Mouse (Mus musculus): ENCODE measurements around the gene Dynlrb2. TPM values are rescaled to one million over a fixed set of nuclear protein-coding genes. Genes with fewer than 3 reads are reported as not detected.

The Dynlrb2 gene
- polyA plus RNA-seq, 1 experiment from 2014 or later: not detected

DNA sequence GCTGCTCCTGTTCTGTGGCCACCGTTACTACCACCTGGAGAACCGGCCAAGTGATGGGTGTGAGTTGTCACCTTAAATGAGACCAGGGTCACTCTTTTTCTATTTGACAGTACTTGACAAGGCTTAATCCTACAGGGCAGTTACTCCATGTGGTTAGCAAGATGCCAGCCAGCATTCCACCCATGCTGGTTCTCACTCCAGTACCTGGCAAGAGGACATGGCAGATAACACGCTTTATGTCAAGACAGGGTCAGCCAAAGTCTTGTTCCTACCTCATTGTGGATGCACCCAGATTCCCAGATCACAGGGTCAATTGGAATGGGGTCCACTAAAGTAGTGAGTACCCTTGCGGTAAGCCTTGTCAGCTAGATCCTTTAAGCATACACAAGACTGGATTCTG lies 16.4 kb downstream of the Dynlrb2 start:
- WGBS (ENCODE audit: missing documents): 97% methylated on average over 4 of the region's 4 CpGs
- H3K27ac ChIP-seq: no peak overlapping the region
- no peaks in the 10 kb centered on the region for H3K36me3 ChIP-seq (ENCODE audit: inconsistent target)
- no peaks in the 10 kb centered on the region for H3K79me2 ChIP-seq (ENCODE audit: inconsistent target)
- H3K4me3 ChIP-seq (ENCODE audit: inconsistent target): no peak overlapping the region

DNA sequence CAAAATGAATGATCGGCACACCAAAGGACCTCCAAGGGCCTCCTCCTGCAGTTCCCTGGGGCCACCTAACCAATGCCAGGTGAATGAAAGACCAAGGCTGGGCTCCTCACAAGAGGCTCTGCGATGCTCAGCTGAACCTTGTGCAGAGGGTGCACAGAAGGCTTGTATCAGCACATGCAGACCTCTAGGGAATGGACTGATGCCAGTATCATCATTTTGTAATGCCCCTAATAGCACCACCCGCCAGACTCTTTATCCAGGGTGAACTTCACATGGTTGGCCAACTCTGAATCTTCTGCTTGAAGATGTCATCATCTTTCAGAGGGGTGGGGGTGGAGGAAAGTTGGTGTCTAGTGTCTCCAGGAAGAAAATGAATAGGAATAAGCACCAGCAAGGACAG lies 16.9 kb downstream of the Dynlrb2 start:
- H3K79me2 ChIP-seq (ENCODE audit: inconsistent target): no peaks in the 10 kb centered on the region
- no peak overlapping the region for H3K4me3 ChIP-seq (ENCODE audit: inconsistent target)
- no peak overlapping the region for H3K27ac ChIP-seq
- H3K36me3 ChIP-seq (ENCODE audit: inconsistent target): no peaks in the 10 kb centered on the region
- WGBS (ENCODE audit: missing documents): 80% methylated on average over 3 of the region's 3 CpGs

DNA sequence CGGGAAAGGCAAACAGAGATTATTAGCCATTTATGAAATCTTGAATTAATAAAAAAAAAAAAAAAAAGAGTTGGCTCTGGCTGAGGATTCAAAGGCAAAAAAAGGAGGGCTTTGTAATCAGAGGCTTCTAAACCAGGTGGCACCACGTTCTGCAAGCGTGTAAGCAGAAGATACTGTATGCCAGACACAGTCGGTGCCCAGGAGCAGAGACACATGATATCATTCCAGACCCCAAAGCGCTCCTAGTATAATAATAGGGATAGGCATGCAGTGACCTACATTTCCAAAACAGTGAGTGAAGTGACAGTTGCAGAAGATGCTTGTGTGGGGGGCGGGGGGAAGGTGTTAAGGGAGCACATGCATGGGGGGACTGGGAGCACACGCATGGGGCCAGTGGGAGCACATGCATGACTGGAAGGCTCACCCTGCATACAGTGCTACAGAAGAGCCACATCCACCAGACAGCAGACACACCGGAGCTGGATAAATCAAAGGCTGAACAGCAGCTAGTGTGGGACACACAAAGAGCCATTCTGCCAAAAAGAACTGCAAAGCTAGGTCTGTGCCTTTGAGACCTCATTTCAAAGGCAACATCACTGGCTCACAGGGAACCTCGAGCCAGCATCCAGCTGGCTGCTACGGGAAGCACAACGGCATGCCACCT lies 17.5 kb downstream of the Dynlrb2 start:
- WGBS (ENCODE audit: missing documents): 91% methylated on average over 9 of the region's 11 CpGs
- H3K4me3 ChIP-seq (ENCODE audit: inconsistent target): no peak overlapping the region
- H3K79me2 ChIP-seq (ENCODE audit: inconsistent target): no peaks in the 10 kb centered on the region
- no peaks in the 10 kb centered on the region for H3K36me3 ChIP-seq (ENCODE audit: inconsistent target)
- no peak overlapping the region for H3K27ac ChIP-seq

DNA sequence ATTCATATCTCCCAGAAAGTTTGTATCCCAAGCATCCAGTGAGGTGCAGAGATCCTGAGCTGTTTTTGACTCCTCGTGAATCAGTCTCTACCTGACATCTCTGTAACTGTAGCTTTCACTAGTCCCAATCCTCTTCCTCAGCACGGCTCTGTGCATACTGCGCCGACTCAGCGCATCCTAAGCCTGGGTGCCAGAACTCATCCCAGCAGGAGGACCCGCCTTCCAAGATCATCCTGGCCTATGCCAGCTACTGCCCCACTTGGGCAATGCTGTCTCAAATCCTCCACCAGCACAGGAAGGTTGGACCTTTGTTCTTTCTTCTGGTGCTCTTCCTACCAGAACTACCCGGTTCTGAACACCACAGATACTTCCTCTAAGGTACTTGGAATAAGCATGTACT lies 20.1 kb downstream of the Dynlrb2 start:
- H3K27ac ChIP-seq: no peak overlapping the region
- H3K36me3 ChIP-seq (ENCODE audit: inconsistent target): no peaks in the 10 kb centered on the region
- no peak overlapping the region for H3K4me3 ChIP-seq (ENCODE audit: inconsistent target)
- 92% methylated on average over 7 of the region's 7 CpGs for WGBS (ENCODE audit: missing documents)
- no peaks in the 10 kb centered on the region for H3K79me2 ChIP-seq (ENCODE audit: inconsistent target)

DNA sequence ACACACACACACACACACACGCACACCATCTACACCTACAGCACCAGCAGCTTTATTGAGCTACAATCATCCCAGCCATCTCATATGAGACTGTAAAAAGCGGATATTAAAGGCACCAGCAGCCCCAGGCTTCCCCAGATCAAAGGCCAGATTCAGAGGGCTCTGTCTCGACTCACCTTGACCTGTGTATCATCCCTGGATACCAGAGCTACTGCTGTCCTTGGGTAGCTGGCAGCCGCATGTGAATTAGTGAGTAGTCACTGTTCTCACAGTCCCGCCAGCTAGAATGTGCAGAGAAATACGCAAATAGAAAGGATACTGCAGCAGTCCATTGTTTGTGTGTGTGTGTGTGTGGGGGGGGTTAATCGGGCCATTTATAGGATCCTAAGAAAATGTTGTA lies 24.0 kb downstream of the Dynlrb2 start:
- H3K36me3 ChIP-seq (ENCODE audit: inconsistent target): no peaks in the 10 kb centered on the region
- H3K79me2 ChIP-seq (ENCODE audit: inconsistent target): no peaks in the 10 kb centered on the region
- H3K27ac ChIP-seq: no peak overlapping the region
- WGBS (ENCODE audit: missing documents): 84% methylated on average over 5 of the region's 7 CpGs
- H3K4me3 ChIP-seq (ENCODE audit: inconsistent target): no peak overlapping the region

DNA sequence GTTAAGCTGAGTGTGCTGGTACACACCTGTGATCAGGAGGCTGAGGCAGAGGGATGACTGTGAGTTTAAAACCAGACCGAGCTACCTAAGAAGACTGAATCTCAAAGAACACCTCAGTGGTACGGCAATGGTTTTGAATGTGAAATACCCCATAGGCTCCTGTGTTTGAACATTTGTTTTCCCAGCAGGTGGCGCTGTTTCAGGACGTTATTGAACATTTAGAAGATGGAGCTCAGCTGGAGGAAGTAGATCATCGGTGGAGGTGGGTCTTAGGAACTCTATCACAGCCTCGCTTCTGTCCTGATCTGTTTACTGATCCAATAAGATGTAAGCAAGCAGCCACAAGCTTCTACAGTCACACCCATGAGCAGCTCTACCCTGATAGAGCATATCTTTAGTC lies 28.3 kb downstream of the Dynlrb2 start:
- H3K36me3 ChIP-seq (ENCODE audit: inconsistent target): no peaks in the 10 kb centered on the region
- WGBS (ENCODE audit: missing documents): 72% methylated on average over 6 of the region's 6 CpGs
- H3K27ac ChIP-seq: no peak overlapping the region
- no peaks in the 10 kb centered on the region for H3K79me2 ChIP-seq (ENCODE audit: inconsistent target)
- no peak overlapping the region for H3K4me3 ChIP-seq (ENCODE audit: inconsistent target)

DNA sequence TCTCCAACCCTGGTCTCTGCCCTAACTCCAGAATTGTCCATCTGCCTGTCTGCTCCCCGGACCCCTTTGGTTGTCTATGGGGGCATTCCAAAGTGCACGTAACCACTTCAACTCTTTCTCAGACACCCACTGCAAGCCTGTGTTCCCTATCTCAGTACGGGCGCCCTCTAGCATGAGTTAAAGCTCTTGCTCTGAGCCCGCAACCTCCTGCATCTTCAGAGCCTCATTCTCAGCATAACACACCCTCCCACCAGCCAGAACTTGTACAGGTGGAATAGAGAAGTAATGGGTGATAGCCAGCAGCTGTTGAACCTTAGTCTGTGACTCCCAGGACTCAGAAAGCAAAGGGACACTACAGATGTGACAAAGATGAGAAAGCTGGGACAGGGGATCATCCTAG lies 32.0 kb downstream of the Dynlrb2 start:
- WGBS (ENCODE audit: missing documents): 78% methylated on average over 5 of the region's 5 CpGs
- Histone ChIP-seq H3K36me3 (ENCODE audit: inconsistent target) (no peaks in the 10 kb centered on the region), H3K4me3 (ENCODE audit: inconsistent target) (no peak overlapping the region), H3K79me2 (ENCODE audit: inconsistent target) (no peaks in the 10 kb centered on the region), H3K27ac (no peak overlapping the region)

DNA sequence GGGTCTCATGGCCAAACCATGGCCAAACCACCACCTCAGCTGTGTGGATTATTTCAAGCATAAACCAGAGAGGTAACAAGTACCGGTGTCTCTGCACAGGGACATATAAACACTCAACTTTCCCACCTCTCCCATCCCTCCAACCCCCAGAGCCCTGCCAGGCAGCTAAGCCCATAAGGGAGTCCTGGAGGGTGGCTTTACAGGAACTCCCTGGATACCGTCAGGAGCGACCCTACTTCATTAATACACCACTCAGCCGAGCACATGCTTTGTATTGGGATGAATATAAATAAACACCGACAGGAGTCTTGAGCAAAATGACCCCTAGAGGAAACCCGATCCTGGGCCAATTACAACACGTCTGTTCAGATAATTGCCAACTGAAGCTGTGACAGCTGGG lies 34.0 kb downstream of the Dynlrb2 start:
- Histone ChIP-seq H3K27ac (no peak overlapping the region), H3K79me2 (ENCODE audit: inconsistent target) (no peaks in the 10 kb centered on the region), H3K4me3 (ENCODE audit: inconsistent target) (no peak overlapping the region), H3K36me3 (ENCODE audit: inconsistent target) (no peaks in the 10 kb centered on the region)
- WGBS (ENCODE audit: missing documents): 64% methylated on average over 7 of the region's 7 CpGs

DNA sequence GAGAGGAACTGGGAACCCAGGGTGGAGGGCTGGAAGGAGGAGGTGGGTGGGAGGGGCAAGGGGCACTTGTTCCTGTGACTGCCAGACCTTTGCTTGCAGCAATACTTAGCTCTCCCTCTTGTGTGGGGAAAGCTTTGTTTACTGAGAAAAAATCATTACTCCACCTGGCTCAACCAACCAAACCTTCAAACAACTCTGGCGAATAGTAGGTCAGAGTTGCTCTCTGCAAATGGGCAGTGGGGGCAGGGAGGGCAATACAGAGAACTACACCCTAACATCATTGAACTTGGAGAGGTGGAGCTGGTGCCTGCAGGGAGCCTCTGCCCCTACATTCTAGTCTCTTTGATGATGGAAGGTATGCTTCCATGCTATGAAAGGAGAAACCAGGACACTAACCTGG lies 35.4 kb downstream of the Dynlrb2 start:
- Histone ChIP-seq H3K27ac (no peak overlapping the region), H3K36me3 (ENCODE audit: inconsistent target) (no peaks in the 10 kb centered on the region), H3K79me2 (ENCODE audit: inconsistent target) (no peaks in the 10 kb centered on the region), H3K4me3 (ENCODE audit: inconsistent target) (no peak overlapping the region)
- 100% methylated on average over 1 of the region's 1 CpGs for WGBS (ENCODE audit: missing documents)

DNA sequence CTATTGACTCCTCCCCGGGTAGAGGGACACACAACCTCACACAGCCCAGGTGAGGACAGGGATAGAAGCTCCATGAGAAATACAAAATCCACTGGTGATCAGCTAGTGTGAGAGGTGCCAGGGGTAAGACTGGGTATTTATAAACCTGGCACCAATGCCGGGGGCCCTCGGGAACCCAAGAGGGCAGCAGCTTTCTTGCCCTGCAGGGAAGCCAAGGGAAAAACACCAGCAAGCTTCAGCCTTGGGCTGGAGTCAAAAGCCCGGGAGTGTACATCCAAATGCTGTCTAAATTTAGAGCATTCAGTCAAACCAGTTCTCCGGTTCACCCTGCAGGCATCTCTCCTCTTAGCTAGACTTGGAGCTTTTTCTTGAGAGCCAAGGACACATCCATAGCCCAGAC lies 38.1 kb downstream of the Dynlrb2 start:
- Histone ChIP-seq H3K4me3 (ENCODE audit: inconsistent target) (no peak overlapping the region), H3K36me3 (ENCODE audit: inconsistent target) (no peaks in the 10 kb centered on the region), H3K27ac (no peak overlapping the region), H3K79me2 (ENCODE audit: inconsistent target) (no peaks in the 10 kb centered on the region)
- 85% methylated on average over 5 of the region's 5 CpGs for WGBS (ENCODE audit: missing documents)

DNA sequence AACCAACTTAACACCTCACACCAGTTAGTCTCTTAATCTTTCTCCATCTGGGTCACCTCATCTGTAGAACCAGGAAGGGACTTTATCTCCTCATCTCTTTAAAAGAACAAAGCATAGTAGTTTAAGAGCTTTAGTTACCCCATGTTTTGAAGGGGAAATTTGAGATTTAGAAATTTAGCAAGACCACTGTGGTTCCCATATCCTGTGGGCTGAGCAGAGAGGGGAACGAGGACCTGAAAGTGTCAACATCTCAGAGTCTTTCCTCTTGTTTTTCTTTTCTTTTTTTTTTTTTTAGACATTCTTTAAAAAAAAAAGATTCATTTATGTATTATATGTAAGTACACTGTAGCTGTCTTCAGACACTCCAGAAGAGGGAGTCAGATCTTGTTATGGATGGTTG lies 38.6 kb downstream of the Dynlrb2 start:
- Histone ChIP-seq H3K4me3 (ENCODE audit: inconsistent target) (no peak overlapping the region), H3K79me2 (ENCODE audit: inconsistent target) (no peaks in the 10 kb centered on the region), H3K36me3 (ENCODE audit: inconsistent target) (no peaks in the 10 kb centered on the region), H3K27ac (no peak overlapping the region)
- WGBS (ENCODE audit: missing documents): no CpG with 5 or more reads among the region's 1 CpGs

DNA sequence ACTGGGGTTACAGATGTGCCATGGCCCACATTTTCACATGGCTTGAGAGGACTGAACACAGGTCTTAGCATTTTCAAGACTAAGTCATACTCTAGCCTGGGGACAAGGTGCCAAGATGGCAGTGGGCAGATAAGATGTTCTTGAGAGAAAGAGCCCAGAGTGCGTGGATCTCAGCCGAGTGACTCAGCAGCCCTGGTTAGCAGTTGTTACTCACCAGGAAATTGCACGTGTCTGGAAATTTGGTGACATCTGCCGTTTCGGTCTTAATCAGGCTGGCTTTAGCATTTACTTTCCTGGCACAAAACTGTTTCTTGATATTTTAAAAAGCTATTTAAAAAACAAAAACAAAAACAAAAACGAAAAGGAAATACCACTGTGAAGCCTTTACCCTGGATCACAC lies 47.5 kb downstream of the Dynlrb2 start:
- H3K36me3 ChIP-seq (ENCODE audit: inconsistent target): no peaks in the 10 kb centered on the region
- H3K27ac ChIP-seq: peak overlapping the region; percentile 61
- H3K4me3 ChIP-seq (ENCODE audit: inconsistent target): no peak overlapping the region
- H3K79me2 ChIP-seq (ENCODE audit: inconsistent target): no peaks in the 10 kb centered on the region
- WGBS (ENCODE audit: missing documents): 30% methylated on average over 6 of the region's 6 CpGs

DNA sequence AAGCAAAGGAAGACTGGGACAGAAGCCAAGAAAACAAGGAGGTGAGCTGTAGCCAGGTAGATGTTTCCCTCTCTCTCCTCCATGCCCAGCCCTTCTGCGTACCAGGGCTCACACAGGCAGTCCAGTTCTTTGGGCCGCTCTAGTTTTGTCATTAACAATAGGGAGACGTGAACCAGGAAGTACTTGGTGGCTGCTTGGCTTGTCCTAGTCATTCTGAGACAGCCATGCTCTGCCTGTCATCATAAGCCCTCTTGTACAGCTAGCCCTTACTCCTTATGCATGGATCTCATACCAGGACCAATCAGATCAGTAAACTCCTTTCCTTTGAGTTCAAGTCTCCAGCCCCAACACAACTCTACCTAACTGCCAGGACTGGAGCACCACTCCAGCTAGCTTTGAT lies 48.0 kb downstream of the Dynlrb2 start:
- H3K27ac ChIP-seq: peak overlapping the region; percentile 61

More for the DNA sequence above, 48.0 kb downstream of the Dynlrb2 start:
- no peaks in the 10 kb centered on the region for H3K79me2 ChIP-seq (ENCODE audit: inconsistent target)
- no peak overlapping the region for H3K4me3 ChIP-seq (ENCODE audit: inconsistent target)
- 65% methylated on average over 3 of the region's 3 CpGs for WGBS (ENCODE audit: missing documents)
- no peaks in the 10 kb centered on the region for H3K36me3 ChIP-seq (ENCODE audit: inconsistent target)
